Mouse (Mus musculus) C2C12 (cell line): ENCODE measurements at regions not wholly inside any gene's neighbourhood (a gene's known extent, or its start where the extent isn't known, plus 50 kb on each side); places are given as distances from the start of the nearest gene placed in this dataset.

ENCODE experiments used
- CTCF ChIP-seq: IDR thresholded peaks from one replicate; pipeline ENCODE4 v1.5.1; 2011; ENCODE audit not compliant: control insufficient read depth, insufficient read depth, insufficient read length
- FOSL1 ChIP-seq: IDR thresholded peaks from one replicate; pipeline ENCODE4 v1.8.0; 2011; ENCODE audit warnings: mild to moderate bottlenecking, low read length; ENCODE audit not compliant: poor library complexity, insufficient read depth, severe bottlenecking
- MYOG ChIP-seq: IDR thresholded peaks from one replicate; pipeline ENCODE4 v1.6.1; 2011; ENCODE audit not compliant: control insufficient read depth, insufficient read length; ENCODE audit errors: extremely low read depth

GRCm38 (mm10) chr1:89287136-89287795 is 167.3 kb upstream of the Agap1 start:
- no peak for TF ChIP-seq CTCF
- TF ChIP-seq MYOG, result no peak
- no peak for TF ChIP-seq FOSL1
